Mouse (Mus musculus) E14TG2a.4 (cell line): ENCODE data around the gene Ccdc149.

Source experiments
- CTCF ChIP-seq: conservative IDR thresholded peaks from 2 replicates; pipeline ENCODE4 v1.5.1; 2014; ENCODE audit warnings: low read length
- NANOG ChIP-seq: IDR thresholded peaks from 2 replicates; pipeline ENCODE4 v1.6.1; 2014; ENCODE audit warnings: borderline replicate concordance, low read length, mixed read lengths
- POU5F1 ChIP-seq: IDR thresholded peaks from 2 replicates; pipeline ENCODE4 v1.6.1; 2014; ENCODE audit warnings: low read length, borderline replicate concordance

- TF ChIP-seq CTCF (no peak), POU5F1 (no peak), NANOG (no peak)
Measured at GRCm38 (mm10) chr5:52476826-52477225, 5.5 kb upstream of the Ccdc149 start.
